Mouse (Mus musculus): ENCODE results near the gene Olfr592.
"Not testable (repeated sequence)": the region's sequence is repeated elsewhere in the genome, so short reads cannot be mapped to it uniquely, and the experiment has no call there.

Olfr592 gene

DNA sequence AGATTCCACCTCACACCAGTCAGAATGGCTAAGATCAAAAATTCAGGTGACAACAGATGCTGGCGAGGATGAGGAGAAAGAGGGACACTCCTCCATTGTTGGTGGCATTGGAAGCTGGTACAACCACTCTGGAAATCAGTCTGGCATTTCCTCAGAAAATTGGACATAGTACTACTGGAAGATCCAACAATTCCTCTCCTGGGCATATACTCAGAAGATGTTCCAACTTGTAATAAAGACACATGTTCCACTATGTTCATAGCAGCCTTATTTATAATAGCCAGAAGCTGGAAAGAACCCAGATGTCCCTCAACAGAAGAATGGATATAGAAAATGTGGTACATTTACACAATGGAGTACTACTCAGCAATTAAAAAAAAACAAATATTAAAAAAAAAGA, at the start of gene Olfr592:
Olfr592 (plus strand) TSS at position 301 of the 400 bp plus-strand sequence.
- DNase-seq (ENCODE audit: low read depth), result not testable (repeated sequence)

DNA sequence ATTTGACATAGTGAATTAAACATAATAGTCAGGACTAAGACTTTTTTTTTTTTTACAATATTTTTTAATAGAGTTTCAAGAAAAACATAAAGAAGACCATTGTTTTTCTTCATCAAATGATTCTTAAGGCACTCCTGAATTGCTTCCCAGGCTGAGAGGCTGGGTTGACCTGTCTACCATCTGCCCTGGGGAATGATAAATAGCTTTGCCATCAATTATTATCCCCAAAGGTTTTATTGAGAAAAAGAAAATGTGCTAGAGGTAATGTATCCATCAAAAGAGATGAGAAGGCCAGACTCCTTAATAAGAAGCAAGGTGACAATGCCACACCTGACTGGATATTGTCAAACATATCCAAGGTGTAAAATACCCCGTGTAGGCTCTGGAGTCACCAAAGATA, 44.0 kb upstream of the Olfr592 start, which contains the start of gene Olfr588-ps1:
Olfr588-ps1 (plus strand) TSS at position 301 of the 400 bp plus-strand sequence.
- no peak for DNase-seq (ENCODE audit: low read depth)

DNA sequence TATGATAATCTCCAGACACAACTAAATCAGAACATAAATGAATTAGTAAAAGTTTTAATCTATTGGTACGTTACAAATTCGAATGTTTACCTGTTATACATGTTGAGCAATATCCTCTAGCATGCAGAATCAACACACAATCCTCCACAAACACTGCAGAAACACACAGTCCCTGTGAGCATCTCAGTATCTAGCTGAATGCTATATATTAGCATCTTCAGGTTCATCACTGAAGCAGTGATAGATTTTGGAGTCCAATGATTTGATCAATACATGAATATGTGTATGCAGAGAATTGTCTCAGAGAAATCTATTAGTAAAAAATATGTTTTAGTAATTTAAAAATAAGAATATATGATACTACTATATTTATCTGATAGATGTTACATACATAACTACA, 28.3 kb upstream of the Olfr592 start, which contains the start of gene Olfr589:
Olfr589 (minus strand) TSS at position 101 of the 400 bp plus-strand sequence.
- no peak for DNase-seq (ENCODE audit: low read depth)

DNA sequence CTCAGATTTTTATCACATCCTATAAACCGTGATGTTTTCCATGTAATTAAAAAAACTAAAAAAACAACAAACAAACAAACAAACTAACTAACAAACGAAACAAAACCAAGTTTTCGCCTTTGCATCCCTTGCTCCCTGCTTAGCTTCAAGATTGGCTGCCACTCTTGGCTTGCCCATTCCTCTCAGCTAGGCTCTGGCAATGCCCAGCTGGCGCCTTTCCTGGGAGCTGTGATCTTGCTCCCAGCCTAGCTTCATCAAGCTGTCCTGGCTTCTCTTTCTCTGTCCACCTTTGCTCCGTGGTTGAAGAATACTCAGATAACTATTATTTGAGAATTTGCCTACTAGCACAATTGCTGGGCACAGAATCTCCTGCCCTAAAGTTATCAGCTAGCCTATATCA, 14.9 kb upstream of the Olfr592 start:
- DNase-seq (ENCODE audit: low read depth), result no peak

DNA sequence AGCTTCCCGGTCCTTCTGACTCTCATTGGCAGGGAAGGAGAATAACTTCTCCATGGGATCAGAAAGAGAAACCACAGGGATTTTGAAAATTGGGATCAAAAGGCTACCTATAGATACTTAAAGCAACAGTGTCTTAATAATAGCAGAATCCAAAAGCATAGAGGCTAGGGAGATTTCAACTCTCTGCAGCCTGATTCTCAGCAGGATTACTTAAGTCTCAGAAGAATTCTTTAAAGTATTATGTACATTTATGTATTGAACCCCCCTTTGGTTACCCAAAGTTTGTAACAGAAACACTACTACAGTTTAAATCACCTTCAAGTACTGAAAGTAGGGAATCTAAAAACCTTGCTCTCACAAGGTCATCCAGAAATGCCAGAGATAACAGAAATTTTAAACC, 6.4 kb upstream of the Olfr592 start, which contains the start of gene Olfr591:
Olfr591 (minus strand) TSS at position 101 of the 400 bp plus-strand sequence.
- DNase-seq (ENCODE audit: low read depth), result no peak

DNA sequence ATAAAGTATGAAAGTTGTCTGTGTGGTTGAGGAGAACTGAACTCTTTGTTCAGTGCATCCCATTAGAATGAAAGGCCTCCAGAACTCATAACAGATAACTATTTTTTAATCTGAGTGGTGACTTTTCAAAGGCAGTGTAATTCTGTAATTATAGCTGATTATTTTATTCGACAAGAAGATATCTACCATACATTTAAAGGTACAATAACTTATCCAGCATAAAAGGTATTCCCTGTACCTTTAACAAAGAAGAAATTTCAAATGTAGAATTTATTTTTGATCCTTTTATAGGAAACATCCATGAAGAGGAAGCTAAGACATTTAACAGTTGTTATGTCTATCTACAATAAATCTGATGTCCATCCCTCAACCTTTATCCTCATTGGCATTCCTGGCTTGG, 27.0 kb downstream of the Olfr592 start, which contains the start of gene Olfr593:
Olfr593 (plus strand) TSS at position 301 of the 400 bp plus-strand sequence.
- DNase-seq (ENCODE audit: low read depth), result no peak

DNA sequence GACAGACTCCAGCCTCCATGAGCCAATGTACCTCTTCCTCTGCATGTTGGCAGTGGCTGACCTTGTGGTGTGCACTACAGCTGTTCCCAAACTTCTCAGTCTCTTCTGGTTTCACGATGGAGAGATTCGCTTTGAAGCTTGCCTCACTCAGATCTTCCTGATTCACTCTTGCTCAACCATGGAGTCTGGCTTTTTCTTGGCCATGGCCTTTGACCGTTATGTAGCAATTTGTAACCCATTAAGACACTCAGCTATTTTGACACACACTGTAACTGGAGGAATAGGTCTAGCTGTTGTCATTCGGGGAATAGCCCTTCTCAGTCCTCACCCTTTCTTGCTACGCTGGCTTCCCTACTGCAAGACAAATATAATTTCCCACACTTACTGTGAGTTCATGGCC, 27.4 kb downstream of the Olfr592 start:
- not testable (repeated sequence) for DNase-seq (ENCODE audit: low read depth)

DNA sequence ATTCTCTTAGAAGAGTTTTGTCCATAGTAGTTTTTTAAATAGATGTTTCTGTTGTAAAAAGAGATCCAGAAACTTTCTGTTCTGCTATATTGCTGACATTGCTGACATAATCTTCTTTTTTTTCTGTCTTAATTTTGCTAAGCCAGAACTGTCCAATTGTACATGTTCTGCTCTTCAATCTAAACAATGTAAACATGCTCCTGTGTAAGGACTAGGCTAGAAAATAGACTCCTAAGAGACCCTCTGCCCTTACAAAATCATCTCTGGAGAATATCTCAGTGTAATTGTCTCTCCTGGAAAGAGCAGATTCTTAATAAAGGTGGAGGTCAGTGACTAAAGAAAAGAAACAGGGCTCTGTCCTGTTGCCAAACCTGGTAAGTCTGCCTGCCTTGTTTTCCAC, 32.1 kb downstream of the Olfr592 start, which contains the start of gene Olfr594:
Olfr594 (plus strand) TSS at position 301 of the 400 bp plus-strand sequence.
- no peak for DNase-seq (ENCODE audit: low read depth)

Measured in c-Kit-positive CD71-positive TER-119-negative erythroid progenitor cells, embryonic 14.5 days (primary cell).